Mouse (Mus musculus): Measurements from ENCODE around the gene Carf. TPM values are rescaled to one million over a fixed set of nuclear protein-coding genes. Genes with fewer than 3 reads are reported as not detected.
"Not testable (repeated sequence)": the region's sequence is repeated elsewhere in the genome, so short reads cannot be mapped to it uniquely, and the experiment has no call there.

The Carf gene
- polyA plus RNA-seq (2012; rRNA removed) = 4.4 and 5.6 TPM in 2 replicates

DNA sequence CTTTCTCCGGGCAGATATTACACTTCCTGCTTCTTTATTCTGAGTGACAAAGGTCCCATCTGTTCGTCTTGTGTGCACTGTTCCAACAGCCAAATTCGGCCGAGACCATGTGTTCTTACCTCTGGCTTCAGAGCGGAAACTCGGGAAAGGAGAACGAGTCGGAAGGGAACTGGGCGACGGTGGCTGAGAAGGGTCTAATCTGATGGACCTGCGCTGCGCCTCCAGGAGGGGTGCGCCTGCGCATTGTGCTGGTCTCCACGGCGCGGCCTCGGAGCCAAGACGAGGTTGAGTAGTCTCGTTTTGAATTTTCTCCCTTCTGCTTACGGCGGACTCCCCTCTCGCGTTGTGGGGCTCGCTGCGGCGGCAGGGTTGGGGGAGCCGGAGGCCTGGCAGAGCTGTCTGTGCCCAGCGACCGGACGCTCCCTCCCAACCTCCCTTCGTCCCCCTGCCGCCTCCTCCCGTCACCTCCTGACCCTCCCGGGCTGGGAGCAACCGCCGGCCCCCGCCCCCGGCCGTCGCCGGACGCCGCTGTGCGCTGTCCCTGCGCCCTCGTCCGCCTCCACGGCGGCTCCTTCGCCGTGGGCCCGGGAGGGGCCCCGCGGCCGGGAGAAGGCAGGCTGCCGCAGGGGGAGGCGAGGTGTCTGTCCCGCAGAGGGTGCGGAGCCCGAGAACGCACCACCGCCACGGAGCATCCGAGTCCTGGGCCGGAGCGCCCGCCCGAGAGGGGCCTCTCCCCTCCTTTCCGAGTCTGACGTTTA is at the start of gene Carf, which contains the start of gene Wdr12:
TSS of gene Carf (plus strand) at position 224 of the 758 bp plus-strand sequence.
TSS of gene Wdr12 (minus strand) at position 622 of the 758 bp plus-strand sequence.
- DNase-seq (ENCODE audit: low read depth) = peak; percentile 93

DNA sequence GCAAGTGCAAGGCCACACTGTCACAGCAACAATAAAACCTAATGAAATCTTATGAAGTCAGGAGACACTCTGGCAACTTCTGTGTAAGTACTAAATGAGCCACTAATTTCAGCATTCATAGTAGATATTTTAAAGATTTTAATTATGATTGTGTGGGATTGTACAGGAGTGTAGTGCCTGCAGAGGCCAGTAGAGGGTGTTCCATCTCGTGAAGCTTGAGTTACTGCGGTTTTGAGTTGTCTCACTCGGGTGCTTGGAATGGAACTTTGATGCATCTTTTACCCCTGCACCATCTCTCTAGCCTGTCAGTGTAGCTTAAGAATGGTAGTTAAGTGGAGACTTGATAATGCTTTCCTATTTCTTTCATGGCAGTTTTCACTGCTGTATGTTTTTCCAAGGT is 43.4 kb upstream of the Carf start:
- DNase-seq (ENCODE audit: low read depth) = no peak

DNA sequence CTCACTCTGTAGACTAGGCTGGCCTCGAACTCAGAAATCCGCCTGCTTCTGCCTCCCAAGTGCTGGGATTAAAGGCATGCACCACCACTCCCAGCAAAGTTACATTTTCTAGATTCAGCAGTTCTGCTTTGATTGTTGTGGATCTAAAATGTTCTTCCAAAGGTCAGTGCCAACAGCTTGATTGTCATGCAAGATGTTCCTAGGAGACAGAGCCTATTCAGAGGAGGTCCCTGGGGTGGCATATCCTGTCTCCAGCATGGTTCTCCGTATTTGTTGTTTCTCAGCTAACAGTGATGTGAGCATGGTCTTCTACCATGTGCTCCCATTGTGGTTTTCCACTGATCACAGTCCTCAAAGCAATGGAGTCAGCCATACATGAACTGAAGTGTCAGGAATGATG is 41.7 kb upstream of the Carf start:
- no peak for DNase-seq (ENCODE audit: low read depth)

DNA sequence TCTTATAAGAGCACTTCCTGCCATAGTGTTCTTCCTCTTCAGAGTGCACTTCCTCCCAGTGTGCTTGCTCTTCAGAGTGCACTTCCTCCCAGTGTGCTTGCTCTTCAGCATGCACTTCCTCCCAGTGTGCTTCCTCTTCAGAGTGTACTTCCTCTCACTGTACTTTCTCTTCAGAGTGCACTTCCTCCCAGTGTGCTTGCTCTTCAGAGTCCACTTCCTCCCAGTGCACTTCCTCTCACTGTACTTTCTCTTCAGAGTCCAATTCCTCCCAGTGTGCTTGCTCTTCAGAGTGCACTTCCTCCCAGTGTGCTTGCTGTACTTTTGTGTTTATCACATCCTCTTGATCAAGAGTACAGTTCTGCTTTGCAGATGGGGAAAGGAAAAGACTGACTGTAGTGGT is 27.3 kb upstream of the Carf start:
- not testable (repeated sequence) for DNase-seq (ENCODE audit: low read depth)

DNA sequence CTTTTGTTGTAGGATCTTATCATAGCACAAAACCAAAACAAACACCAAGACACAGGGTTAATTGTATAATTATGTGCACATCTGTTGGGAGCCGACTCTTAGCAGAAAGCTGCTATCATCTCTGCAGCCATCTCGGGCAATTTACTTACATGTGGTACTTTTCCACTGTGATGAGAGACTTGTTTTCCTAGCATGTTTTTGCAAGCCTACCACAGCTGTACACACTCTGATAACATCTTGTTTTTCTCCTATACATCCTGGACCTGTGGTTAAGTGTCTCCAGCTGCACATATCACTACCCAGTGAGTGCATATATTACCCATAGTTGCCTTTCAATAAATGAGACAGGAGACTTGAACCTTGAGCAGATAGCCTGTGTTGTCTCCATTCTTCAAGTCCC is 23.1 kb upstream of the Carf start:
- DNase-seq (ENCODE audit: low read depth) = no peak

DNA sequence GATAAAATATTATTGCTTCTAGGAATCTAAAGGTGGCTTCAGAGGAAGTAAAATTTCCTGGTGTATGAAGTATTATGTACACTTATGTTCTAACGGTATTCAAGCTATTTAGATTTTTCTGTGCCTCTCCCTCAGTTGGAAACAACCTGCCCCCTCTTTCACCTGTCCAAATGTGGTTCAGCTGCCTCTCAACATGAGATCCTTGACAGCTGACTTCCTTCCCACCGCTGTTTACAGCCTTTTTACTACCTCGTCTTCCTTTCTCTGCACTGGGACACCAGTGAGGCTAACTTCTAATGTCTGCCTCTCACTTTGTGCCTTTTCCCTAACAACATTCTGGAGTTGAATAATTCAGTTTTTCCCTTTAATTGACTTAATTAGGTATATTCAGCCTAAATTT is 22.5 kb upstream of the Carf start:
- DNase-seq (ENCODE audit: low read depth) = no peak

DNA sequence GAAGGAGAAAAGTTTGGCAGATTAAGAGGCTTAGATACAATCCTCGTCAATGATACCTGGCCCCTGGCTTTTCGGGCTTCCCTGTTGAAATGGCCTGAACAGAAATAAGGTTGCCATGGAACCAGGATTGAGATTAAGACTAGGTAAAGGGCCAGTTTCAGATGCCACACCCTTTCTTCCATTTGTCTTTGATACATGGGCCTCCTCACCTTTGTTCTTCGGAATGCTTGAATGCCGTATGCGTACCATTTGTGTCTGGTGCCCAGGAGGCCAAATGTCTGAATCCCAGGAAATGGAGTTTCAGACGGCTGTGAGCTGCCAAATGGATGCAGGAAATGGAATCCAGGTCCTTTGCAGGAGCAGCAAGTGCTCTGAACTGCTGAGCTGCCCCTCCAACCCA is 21.6 kb upstream of the Carf start:
- no peak for DNase-seq (ENCODE audit: low read depth)

DNA sequence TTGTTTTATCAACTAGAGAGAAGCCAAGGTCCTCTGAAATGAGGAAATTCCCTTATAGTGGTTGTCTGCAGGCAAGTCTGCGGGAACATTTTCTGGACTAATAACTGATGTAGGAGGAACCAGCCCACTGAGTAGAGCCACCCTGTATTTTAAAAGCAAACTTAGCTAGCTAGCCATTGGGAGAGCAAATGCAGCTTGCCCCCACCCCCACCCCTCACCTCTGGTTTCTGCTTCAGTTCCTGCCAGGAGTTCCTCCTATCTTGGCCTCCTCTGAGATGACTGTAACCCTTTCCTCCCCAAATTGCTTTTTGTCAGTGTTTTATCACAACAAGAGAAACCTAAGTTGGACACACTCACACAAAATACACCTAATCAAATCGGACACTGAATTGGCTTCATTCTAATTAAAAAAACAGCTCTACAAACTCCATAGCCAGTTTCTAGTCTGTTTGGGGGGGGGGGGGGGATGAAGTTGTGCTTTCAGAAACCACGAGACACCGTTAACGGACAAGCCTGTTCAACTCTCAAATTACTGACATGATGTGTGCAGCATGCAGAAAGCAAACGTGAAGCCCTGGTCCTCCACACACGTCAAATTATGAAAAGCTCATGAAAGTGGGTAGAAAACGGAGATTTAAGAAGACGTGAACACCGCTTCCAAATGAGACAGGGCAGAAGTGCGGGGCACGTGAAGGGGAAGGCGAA is 1.3 kb upstream of the Carf start:
- DNase-seq (ENCODE audit: low read depth) = no peak

DNA sequence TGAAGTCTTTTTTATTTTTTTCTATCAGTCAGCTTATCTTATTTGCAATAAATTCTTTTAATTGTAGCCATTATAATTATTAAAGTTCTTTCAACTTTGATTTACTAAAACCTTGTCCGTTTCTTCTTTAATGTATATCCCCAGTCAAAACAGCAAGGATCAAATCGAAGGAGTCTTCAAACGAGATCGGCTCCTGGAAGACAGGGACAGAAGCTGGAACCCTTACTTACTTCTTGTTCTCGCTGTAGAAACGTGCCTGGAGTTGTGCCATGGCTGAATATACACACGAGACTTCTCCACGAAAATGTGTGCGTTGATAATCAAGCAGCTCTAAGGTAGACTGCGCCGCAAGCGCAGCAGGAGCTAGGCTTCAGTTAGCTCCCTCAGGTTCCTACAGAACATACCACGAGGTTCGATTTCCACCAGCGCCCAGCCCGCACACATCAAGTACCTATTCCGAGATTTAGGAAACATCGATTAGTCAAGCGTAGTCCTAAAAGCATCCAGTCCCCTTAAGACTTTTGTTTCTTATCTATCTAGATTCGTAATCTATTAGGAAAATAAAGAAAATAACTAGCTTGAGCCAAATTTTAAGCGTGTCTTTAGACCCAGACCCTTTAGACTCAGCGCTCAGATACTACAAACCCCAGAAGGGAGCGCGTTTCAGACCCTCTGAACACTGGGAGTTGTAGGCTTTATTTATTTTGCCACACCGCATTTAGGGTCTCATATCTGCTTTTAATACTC is 597 bp upstream of the Carf start:
- DNase-seq (ENCODE audit: low read depth) = no peak

DNA sequence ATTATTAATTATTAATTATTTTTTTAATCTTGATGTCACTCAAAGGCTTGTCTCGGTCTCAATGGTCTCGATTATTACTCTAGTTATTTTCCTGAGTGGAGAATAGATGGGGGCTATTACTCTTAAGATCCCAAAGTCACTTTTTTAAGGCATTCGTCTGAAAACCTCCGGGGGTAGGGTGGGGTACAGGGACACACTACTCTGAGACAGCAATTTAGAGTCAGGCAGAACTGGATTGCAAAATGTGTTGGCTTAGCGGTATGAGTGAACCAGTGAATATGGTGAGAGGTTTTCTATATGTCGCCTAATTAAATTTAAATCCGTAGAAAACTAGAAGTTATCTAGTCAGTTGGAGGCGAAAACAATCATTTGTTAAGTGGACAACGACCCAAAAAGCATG is 792 bp downstream of the Carf start:
- no peak for DNase-seq (ENCODE audit: low read depth)

DNA sequence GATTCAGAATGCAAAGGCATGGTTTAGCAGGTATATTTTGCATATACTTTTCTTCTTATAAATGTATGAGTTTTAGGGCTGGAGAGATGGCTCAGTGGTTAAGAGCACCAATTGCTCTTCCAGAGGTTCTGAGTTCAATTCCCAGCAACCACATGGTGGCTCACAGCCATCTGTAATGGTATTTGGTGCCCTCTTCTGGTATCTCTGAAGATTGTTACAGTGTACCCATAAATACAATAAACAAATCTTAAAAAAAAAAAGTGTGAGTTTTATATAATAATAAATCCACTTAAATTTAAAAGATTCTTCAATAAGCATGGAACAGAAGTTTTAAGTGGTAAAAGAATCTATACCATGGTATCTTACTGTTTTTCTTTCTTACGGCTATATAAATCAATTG is 6.5 kb downstream of the Carf start:
- DNase-seq (ENCODE audit: low read depth) = no peak

DNA sequence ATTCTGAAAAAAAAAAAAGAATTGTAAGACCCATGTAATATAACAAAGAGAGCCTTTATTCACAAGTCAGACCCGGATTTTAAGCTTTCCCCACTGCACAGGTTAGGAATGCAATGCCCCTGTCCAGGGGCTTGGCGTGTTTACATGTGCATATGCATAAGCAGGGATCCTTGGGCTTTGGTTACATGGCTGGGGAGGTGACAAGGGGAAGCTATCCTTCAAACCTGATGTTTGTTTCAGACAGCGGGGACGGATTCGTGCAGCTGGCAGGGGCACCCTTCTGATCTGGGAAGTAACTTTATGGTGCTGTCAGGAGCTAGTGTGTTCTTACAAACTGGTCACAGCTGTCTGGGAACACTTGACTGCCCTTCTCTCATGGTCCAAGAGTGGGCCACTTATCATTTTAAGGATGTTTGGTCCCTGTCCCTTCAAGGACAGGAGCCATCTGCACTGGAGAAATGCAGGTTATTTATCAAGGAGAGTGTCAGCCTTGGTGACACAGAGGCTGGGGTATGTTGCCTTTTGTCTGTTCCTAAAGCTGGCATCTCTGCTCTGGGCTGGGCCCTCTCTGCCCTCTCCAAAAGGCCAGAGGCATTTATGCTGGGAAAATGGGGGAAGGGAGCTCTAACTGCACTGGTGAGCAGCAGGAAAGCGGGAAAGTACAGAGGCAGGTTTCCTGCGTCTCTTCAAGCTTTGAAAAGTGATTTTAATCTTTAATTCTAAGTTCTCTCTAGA is 19.8 kb downstream of the Carf start:
- DNase-seq (ENCODE audit: low read depth) = no peak

DNA sequence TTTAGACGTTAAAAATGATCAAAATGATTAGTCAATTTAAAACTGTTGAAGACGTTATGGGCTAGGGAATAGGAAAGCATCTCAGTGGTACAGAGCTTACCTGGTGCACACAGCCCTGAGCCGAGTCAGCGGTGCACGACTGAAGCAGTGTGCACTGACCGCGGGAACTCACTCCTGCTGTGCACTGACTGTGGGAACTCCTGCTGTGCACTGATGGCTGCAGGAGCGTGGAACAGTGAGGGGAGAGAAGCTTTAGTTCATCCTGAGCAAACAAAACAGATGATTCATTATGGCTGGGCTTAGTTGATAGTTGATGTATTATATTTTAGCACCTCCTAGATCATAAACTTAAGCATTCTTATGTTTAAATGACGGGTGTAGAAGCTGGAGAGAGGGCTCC is 39.3 kb downstream of the Carf start:
- no peak for DNase-seq (ENCODE audit: low read depth)

DNA sequence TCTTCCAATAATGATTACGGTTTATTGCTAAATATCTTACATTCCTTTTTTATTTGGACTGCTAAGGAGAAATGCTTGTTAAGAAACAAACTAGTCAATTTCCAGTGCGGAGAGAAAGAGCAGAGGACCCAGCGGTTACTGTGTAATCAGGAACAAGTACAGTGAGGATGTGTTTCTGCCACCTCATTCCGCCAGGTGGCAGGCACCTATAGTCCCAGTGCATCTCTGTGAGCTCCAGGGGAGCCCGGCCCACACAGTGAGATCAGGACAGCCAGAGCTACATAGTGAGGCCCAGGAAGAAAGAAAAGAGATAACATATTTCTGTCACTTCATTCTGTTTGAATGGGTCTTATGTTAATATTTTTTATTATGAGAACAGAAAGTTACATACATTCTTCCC is 54.7 kb downstream of the Carf start:
- no peak for DNase-seq (ENCODE audit: low read depth)

DNA sequence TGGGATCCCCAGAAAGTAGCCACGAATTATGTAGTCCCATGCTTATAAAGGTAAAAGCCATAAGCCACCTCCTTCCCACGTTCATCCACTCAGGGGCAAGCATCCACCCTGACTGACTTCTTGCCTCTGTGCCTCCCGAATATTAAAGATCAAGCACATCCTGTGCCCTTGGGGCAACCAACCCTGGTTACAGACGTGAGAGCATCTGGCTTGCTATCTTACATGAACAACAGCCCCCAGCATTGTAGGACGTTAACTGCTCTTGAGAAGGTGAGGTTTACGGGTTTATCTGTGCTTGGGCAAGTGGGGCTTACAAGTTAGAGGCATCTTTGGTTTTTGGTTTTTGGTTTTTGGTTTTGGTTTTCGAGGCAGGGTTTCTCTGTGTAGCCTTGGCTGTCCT is 58.6 kb downstream of the Carf start:
- DNase-seq (ENCODE audit: low read depth) = no peak

DNA sequence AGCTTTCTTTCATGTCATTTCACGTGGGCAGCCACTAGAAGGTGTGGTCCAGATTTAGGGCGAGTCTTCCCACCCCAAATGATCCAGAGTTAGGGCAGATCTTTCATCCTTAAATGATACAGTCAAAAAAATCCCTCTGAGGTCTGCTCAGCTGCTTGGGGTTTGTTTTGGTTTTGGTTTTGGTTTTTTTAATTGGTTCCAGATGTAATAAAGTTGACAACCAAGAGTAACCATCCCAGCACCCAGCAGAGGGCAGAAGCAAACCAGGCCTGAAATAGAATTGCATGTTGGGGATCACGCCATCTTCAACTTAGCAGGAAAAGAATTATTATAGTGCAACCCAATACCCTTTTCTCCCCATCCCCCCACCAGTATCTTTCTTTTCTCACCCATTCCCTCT is 60.4 kb downstream of the Carf start:
- DNase-seq (ENCODE audit: low read depth) = no peak

DNA sequence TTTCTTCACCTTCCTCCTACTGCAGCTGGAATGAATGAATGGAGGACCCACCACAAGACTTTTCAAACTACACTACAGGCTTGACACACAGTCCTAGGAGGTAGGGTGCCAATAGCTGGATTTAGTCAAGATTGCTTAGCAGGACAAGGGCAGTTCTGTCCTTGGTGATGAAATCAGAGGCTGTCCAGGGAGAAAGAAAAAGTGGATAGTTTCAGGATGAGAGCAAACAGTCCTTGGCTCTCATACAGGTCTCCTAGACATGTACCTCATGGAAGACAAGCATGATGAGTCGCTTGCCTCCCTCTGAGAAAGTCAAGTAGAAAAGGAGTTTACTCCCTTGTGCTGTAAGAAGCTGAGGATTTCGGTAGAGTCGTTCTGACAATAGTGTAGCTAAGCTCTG is 65.6 kb downstream of the Carf start:
- DNase-seq (ENCODE audit: low read depth) = no peak

DNA sequence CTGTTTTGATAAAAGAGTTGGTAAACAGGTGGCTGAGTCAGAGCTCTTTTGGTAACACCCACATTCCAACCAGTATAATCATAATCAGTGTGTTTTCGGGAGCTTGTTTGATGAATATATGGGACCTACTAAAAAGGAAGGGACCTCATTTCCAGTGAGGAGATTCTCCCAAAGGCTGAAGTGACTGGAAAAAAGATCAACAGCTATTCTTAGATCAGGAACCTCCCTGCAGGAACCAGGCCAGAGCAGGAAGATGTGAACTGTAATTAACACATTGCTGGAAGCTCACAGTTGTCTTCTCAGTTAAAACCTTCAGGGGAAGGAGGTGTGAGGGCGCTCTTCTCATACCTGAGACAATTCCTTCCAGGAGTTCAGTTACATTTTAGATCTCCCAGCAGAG is 71.6 kb downstream of the Carf start:
- DNase-seq (ENCODE audit: low read depth) = no peak

DNA sequence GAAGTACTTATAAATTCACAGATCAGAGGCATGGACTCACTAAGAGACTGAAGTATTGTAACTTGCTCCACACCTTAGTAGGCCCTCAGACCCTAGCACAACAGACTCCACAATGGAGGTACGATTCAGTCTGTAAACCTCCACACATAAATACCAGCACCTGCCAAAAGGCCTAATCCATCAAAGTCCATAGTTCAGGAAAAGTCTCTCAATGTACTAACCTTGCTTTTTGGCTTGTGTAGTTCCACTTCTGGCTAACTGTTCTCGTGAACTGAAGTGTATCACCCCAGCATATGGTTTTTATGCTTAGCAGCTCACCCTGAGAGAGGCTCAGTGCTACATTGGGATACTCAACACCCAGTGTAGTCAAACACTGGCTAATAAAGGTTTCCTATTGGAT is 72.2 kb downstream of the Carf start:
- DNase-seq (ENCODE audit: low read depth) = no peak

DNA sequence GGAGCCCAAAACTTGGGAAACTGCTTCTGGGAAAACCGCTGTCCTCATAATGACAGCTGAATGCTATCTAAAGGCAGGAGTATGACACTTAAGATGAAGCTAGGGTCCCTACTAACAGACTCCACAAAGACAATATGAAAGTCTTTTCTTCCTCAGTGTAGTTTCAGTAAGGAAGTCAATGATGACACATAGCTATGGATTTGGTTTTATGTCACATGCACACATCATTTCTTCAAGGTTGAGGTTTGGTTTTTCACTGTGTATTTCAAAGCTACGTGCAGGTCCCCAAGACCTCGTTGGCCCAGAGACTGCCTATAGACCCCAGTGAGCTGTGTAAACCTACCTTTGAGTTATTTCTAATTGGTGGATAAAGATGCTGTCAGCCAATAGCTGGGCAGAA is 75.1 kb downstream of the Carf start:
- DNase-seq (ENCODE audit: low read depth) = no peak

DNA sequence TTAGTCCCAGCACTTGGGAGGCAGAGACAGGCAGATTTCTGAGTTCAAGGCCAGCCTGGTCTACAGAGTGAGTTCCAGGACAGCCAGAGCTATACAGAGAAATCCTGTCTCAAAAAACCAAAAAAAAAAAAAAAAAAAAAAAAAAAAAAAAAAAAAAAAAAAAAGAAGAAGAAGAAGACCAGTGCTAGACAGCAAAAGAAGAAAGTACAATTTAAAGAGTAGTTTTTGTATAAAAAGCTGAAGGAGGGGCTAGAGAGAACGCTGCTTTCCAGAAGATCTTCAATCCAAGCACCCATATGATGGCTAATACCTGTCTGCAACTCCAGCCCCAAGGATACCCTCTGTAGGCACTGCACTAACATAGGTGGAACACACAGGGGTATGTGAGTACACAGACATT is 79.8 kb downstream of the Carf start:
- DNase-seq (ENCODE audit: low read depth) = not testable (repeated sequence)

DNA sequence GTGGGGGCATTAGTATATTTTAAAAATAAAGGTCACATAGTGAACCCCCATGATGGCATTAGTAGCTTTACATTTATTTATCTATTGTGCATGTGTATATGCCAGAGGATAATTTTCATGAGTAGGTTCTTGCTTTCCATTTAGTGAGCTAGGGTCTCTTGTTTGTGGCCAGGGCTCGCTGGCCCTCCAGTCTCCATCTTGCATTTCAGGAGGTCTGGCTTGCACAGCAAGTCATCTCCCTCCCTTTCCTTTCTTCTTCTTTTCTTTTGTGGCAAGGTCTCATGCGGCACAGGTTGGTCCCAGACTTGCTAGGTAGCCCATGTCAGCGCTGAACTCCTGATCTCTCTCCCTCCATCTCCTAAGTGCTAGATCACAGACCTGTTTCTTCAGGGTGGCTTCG is 81.3 kb downstream of the Carf start:
- no peak for DNase-seq (ENCODE audit: low read depth)
